Mouse (Mus musculus) lung, adult 2 months (tissue): ENCODE data around the gene Itga6.

Source experiments
- CTCF ChIP-seq: fragments of 200-500 bp; IDR thresholded peaks from 2 replicates; pipeline ENCODE4 v1.5.1; 2011; ENCODE audit warnings: mild to moderate bottlenecking, low read length, control low read depth; ENCODE audit not compliant: insufficient read depth
- POLR2A ChIP-seq: fragments of 200-500 bp; IDR thresholded peaks from 2 replicates; pipeline ENCODE4 v1.6.1; 2011; ENCODE audit warnings: low read depth, mild to moderate bottlenecking, control low read depth, low read length, borderline replicate concordance; ENCODE audit errors: extremely low read depth

GRCm38 (mm10) chr2:71696776-71697175 lies 48.6 kb upstream of the Itga6 start:
- TF ChIP-seq POLR2A (no peak), CTCF (no peak)
